Mouse (Mus musculus): ENCODE data around the gene Msi2.

Msi2 gene

GRCm38 (mm10) chr11:88541666-88542639 lies 176.4 kb downstream of the Msi2 start:
- no peak for DNase-seq (ENCODE audit: low spot score in 2 of 2)

DNA sequence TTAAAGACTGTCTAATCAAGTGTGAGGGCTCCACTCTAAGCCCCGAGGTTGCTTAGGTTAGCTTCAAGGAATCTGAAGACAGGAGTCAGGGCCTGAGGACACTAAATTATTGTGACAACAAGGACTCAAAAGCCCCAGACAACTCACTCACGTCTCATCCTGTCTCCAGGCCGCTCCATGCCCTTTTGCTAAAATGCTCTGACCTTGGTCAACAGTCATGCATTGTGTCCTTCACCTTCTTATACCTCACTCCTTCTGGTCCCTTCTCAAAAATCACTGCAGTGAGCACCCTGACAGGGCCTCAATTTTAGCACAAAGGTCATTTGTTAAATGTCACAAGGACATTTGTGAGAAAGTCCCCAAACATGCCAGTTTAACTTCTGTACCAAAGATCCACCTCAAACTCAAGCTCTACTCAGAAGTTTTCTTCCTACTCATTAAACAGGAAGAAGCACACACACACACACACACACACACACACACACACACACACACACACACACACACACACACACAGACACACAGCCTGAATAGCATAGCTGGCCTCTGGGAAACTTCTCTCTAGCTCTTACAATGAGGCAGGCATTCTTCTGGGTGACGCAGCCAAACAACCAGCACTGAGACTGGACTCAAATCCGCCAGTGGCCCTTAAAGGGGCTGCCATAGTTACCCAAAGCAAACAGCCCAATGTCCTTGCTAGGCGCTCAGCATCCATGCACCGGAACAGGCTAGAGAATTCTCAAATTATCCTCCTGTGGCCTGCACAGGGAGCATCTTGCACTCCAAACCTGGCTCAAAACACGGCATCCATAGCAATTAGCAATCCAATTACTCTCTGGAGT lies 178.5 kb downstream of the Msi2 start:
- DNase-seq (ENCODE audit: low spot score in 2 of 2), result no peak

GRCm38 (mm10) chr11:88538710-88539340 lies 179.5 kb downstream of the Msi2 start:
- no peak for DNase-seq (ENCODE audit: low spot score in 2 of 2)

DNA sequence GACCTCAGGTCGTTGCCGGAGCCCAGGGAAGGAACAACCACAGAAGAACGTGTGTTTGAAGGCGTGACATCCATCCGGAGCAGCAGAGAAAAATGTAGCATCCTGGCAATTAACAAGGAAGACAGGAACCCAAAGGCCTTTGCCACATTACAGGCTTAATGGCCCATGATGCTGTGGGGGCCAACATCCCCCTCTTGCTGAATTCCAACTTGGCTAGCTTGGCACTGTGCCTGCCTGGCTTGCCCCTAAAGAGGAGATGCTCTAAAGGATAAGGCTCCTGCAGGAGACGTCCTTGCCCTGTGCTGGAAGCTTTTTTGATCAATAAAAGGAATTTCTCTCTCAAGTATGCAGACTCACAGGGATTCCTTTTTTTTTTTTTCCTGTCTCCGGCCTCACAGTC lies 181.0 kb downstream of the Msi2 start:
- DNase-seq (ENCODE audit: low spot score in 2 of 2), result no peak

GRCm38 (mm10) chr11:88536861-88537260 lies 181.5 kb downstream of the Msi2 start:
- DNase-seq (ENCODE audit: low spot score in 2 of 2), result no peak

DNA sequence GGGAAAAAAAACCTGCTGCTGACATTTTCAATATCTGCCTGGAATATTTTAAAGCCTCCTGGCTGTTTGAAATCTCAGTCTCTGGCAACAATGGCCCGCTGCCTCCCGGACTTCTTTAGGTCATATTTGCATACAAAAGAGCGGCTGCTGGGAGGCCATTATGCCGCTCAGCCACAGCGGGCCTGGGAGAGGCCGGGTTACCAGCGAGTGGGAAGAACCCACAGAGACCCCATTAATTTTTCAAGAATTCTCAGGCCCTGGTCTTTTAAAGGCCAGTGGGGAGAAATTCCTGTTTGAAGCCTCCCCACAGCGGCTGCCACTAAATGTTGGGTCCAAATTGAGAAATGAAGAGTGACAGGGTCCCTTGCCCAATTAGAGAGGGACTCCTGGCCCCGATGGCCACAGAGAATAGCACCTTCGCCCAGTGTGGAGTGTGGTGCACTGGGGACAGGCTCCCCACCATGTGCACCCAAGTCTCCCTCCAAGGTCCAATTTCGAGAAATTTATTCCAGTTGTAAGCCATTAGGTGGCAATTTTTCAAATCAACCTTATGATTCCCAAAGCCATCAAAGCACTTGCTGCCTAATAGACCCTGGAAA lies 183.9 kb downstream of the Msi2 start:
- DNase-seq (ENCODE audit: low spot score in 2 of 2), result no peak

GRCm38 (mm10) chr11:88532016-88532415 lies 186.3 kb downstream of the Msi2 start:
- no peak for DNase-seq (ENCODE audit: low spot score in 2 of 2)

DNA sequence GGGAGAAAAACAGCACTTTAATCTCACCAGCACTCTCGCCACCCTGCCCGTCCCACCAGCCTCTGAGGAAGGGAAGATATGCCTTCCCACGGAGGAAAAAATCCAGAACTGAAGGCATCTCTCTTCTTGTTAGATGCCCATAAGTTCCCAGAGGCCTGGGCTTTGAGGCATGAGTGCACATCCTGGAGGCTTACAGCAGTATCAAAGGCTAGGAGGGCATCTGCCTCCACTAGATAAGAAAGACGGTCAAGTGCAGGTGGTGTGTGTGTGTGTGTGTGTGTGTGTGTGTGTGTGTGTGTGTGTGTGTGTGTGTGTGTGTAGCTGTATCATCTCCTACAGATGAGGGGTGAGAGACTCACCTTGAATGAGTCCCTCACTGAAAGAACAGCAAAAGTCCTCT lies 188.3 kb downstream of the Msi2 start:
- DNase-seq (ENCODE audit: low spot score in 2 of 2), result no peak

- peak; percentile 77 to 80 for DNase-seq (ENCODE audit: low spot score in 2 of 2)
These were observed 189.7 kb downstream of the Msi2 start for GRCm38 (mm10) chr11:88528522-88529101.

- no peak for DNase-seq (ENCODE audit: low spot score in 2 of 2)
These were observed 191.6 kb downstream of the Msi2 start for GRCm38 (mm10) chr11:88526711-88527110.

DNA sequence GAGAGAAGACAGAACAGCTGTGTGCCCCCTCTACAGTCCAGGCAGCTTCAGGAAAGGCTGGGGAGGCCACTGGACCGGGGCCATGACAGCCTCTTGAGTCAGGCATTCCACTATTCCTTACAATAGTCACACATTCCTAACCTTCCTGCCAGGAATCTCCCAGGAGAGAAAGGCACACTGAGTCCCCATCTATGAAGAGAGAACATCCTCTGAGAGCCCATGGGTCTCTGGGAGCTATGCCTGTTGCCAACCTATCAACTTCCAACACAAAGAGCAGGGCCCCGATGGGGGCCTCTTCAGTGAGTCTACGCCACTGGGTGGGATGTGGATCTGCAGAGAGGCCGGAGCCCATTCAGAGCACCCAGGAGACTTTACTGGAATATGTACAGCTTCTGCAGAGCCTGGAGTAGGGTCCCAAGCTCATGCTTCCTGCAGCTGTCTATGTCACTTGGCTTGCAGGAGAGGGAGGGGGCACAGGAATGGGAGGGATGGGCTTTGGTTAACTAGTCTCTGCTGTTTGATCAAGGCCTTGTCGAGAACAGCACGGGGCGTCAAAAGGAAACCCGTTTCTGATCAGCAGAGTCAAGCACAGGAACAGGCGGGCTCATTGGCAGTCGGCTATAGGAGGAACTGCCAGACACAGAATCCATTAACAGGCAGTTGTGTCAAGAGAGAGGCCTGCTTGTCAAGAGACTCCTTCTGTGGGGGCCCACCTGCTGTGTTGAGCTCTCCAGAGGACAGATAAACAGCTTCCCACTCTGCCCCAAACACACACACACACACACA lies 193.3 kb downstream of the Msi2 start:
- peak; percentile 86 to 91 for DNase-seq (ENCODE audit: low spot score in 2 of 2)

- no peak for DNase-seq (ENCODE audit: low spot score in 2 of 2)
These were observed 193.9 kb downstream of the Msi2 start for GRCm38 (mm10) chr11:88524437-88524789.

DNA sequence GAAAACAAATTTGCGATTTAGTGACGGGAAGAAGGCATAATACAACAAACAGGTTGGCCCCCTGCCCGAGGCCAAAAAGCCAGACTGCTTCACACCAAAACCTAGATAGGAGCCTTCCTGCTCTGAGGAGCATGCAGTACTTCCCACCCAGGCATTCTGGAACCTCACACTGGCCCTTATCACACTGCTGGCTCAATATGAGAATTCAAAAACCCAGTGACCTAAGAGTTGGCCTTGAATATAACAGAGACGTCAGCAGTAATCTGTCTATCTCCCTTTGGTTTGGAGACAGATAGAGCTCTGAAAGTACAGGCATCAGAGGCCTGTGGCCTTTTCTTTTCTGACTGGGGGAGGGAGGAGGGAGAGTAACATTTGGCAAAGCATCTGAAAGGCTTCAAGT lies 194.4 kb downstream of the Msi2 start:
- DNase-seq (ENCODE audit: low spot score in 2 of 2), result peak; percentile 84 to 87

GRCm38 (mm10) chr11:88523511-88523910 lies 194.8 kb downstream of the Msi2 start:
- DNase-seq (ENCODE audit: low spot score in 2 of 2), result no peak

GRCm38 (mm10) chr11:88522114-88522513 lies 196.2 kb downstream of the Msi2 start:
- no peak for DNase-seq (ENCODE audit: low spot score in 2 of 2)

- no peak for DNase-seq (ENCODE audit: low spot score in 2 of 2)
These were observed 197.2 kb downstream of the Msi2 start for GRCm38 (mm10) chr11:88520951-88521730.

DNA sequence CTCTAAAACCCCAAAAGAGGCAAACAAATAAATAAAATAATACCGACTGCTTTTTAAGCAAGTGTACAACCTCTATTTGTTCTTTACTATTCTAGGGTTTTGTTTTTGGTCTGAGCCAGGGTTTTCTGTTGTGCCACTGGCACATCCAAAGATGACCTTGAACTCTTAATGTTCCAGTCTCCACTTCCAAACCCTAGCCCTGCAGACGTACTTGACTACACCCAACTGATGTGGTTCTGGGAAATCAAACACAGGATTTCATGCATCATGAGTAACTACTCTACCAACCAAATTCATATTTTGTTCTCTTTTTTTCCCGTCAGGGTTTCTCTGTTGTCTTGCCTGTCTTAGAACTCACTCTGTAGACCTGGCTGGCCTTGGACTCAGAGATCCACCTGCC lies 200.0 kb downstream of the Msi2 start:
- no peak for DNase-seq (ENCODE audit: low spot score in 2 of 2)

DNA sequence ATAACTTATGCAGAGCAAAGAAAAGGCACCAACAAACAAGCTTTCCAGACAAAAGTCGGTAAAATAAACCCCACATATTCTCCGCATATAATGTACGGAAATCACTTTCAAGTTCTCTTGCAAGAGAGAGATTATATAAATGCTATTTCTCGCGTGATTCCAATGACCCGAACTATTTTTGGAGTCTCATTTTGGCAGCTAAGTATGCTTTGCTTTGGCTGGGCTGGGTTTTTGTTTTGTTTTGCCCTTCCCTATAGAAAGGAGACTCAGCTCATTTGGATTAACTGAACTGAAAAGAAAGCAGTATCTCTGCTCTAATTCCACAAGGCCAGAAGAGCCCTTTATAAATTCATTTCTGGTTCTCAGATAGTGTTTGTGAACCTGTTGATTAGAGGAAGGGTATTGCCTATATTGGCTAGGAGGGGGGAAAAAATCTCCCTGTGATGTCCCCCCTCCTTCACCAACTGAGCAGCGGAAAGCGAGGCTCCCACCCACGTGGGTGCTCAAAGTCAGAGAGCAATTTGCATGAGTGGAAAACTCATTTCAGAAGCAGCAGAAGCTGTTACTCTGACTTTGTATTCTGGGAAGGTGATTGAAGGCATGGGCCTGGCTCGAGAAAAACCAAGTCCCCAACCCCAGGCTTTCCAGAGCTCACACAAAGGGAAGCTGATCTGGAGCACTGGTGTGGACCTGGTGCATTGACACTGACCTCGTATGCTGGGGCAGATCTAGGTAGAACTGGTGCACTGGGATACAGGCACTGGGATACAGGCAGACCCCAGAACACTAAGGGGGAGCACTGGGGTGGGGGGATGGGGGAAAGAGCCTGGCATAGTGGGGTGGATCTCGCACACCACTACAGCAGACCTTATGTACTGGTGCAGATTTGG lies 201.5 kb downstream of the Msi2 start:
- DNase-seq (ENCODE audit: low spot score in 2 of 2), result no peak

All from heart, adult 9 months (tissue).